Mouse (Mus musculus): ENCODE data around the gene Iqck.

GRCm38 (mm10) chr7:118922441-118923202 is 67.1 kb downstream of the Iqck start:
- TF ChIP-seq CTCF (IDR thresholded peaks at IDR 0.05; ENCODE audit: low read depth) (no peak), EP300 (IDR thresholded peaks at IDR 0.05; ENCODE audit: low read depth) (no peak)

All from liver, embryonic 14.5 days (tissue).